Mouse (Mus musculus): ENCODE measurements around the gene Slc41a2.

Gene Slc41a2

GRCm38 (mm10) chr10:83233967-83234366 is 103.7 kb downstream of the Slc41a2 start:
- DNase-seq (ENCODE audit: low read depth in 2 of 2, low spot score in 2 of 2), result no peak

GRCm38 (mm10) chr10:83228626-83229025 is 109.1 kb downstream of the Slc41a2 start:
- no peak for DNase-seq (ENCODE audit: low read depth in 2 of 2, low spot score in 2 of 2)

GRCm38 (mm10) chr10:83224999-83225398 is 112.7 kb downstream of the Slc41a2 start:
- DNase-seq (ENCODE audit: low read depth in 2 of 2, low spot score in 2 of 2), result no peak

GRCm38 (mm10) chr10:83220847-83221246 is 116.8 kb downstream of the Slc41a2 start:
- no peak for DNase-seq (ENCODE audit: low read depth in 2 of 2, low spot score in 2 of 2)

GRCm38 (mm10) chr10:83220217-83220616 is 117.5 kb downstream of the Slc41a2 start:
- no peak for DNase-seq (ENCODE audit: low read depth in 2 of 2, low spot score in 2 of 2)

GRCm38 (mm10) chr10:83219729-83220128 is 118.0 kb downstream of the Slc41a2 start:
- DNase-seq (ENCODE audit: low read depth in 2 of 2, low spot score in 2 of 2), result peak; percentile 10 to 38

GRCm38 (mm10) chr10:83218778-83219177 is 118.9 kb downstream of the Slc41a2 start:
- DNase-seq (ENCODE audit: low read depth in 2 of 2, low spot score in 2 of 2), result no peak

GRCm38 (mm10) chr10:83217256-83217655 is 120.4 kb downstream of the Slc41a2 start:
- no peak for DNase-seq (ENCODE audit: low read depth in 2 of 2, low spot score in 2 of 2)

- DNase-seq (ENCODE audit: low read depth in 2 of 2, low spot score in 2 of 2), result no peak
These were observed 122.1 kb downstream of the Slc41a2 start for GRCm38 (mm10) chr10:83215559-83215958.

- DNase-seq (ENCODE audit: low read depth in 2 of 2, low spot score in 2 of 2), result no peak
These were observed 125.1 kb downstream of the Slc41a2 start for GRCm38 (mm10) chr10:83212618-83213017.

- no peak for DNase-seq (ENCODE audit: low read depth in 2 of 2, low spot score in 2 of 2)
These were observed 126.6 kb downstream of the Slc41a2 start for GRCm38 (mm10) chr10:83210968-83211583.

GRCm38 (mm10) chr10:83210122-83210521 is 127.6 kb downstream of the Slc41a2 start:
- no peak for DNase-seq (ENCODE audit: low read depth in 2 of 2, low spot score in 2 of 2)

GRCm38 (mm10) chr10:83209388-83209787 is 128.3 kb downstream of the Slc41a2 start:
- DNase-seq (ENCODE audit: low read depth in 2 of 2, low spot score in 2 of 2), result no peak

GRCm38 (mm10) chr10:83208436-83208835 is 129.2 kb downstream of the Slc41a2 start:
- DNase-seq (ENCODE audit: low read depth in 2 of 2, low spot score in 2 of 2), result no peak

GRCm38 (mm10) chr10:83202906-83203702 is 134.6 kb downstream of the Slc41a2 start:
- DNase-seq (ENCODE audit: low read depth in 2 of 2, low spot score in 2 of 2), result no peak

- no peak for DNase-seq (ENCODE audit: low read depth in 2 of 2, low spot score in 2 of 2)
These were observed 136.2 kb downstream of the Slc41a2 start for GRCm38 (mm10) chr10:83201525-83201924.

- no peak for DNase-seq (ENCODE audit: low read depth in 2 of 2, low spot score in 2 of 2)
These were observed 138.4 kb downstream of the Slc41a2 start for GRCm38 (mm10) chr10:83199290-83199689.

- DNase-seq (ENCODE audit: low read depth in 2 of 2, low spot score in 2 of 2), result no peak
These were observed 139.0 kb downstream of the Slc41a2 start for GRCm38 (mm10) chr10:83198692-83199091.

- DNase-seq (ENCODE audit: low read depth in 2 of 2, low spot score in 2 of 2), result peak; percentile 55 to 74
These were observed 139.9 kb downstream of the Slc41a2 start for GRCm38 (mm10) chr10:83197690-83198336.

- DNase-seq (ENCODE audit: low read depth in 2 of 2, low spot score in 2 of 2), result no peak
These were observed 145.7 kb downstream of the Slc41a2 start for GRCm38 (mm10) chr10:83191982-83192381.

GRCm38 (mm10) chr10:83191476-83191875 is 146.2 kb downstream of the Slc41a2 start:
- DNase-seq (ENCODE audit: low read depth in 2 of 2, low spot score in 2 of 2), result no peak

- DNase-seq (ENCODE audit: low read depth in 2 of 2, low spot score in 2 of 2), result no peak
These were observed 148.6 kb downstream of the Slc41a2 start for GRCm38 (mm10) chr10:83189071-83189470.
